Mouse (Mus musculus) limb, embryonic 14.5 days (tissue): ENCODE data around the gene Ranbp3. TPM values are rescaled to one million over a fixed set of nuclear protein-coding genes. Genes with fewer than 3 reads are reported as not detected.
A peak's percentile ranks its signal among the peaks of the same experiment; 100 is the strongest.

Experiments used
- ATAC-seq: fragments of 200-750 bp; cut with Nextera tagmentation; 2 replicates; pipeline ENCODE4 v1.8.0; 2017; ENCODE audit warnings: low read depth, moderate number of reproducible peaks, moderate TSS enrichment; ENCODE audit not compliant: low FRiP score
- DNase-seq: peaks from one replicate; pipeline ENCODE4 v3.0.0-alpha.2; 2015; ENCODE audit warnings: low spot score
- H3K27ac ChIP-seq: fragments of 300-500 bp; sonication (generic); replicated peaks from 2 replicates; pipeline ENCODE4 v1.5.1; 2014; ENCODE audit warnings: low read depth, mild to moderate bottlenecking, low read length, moderate library complexity, mixed read lengths
- H3K27me3 ChIP-seq: fragments of 300-500 bp; sonication (generic); 2 replicates; pipeline ENCODE4 v1.6.1; 2014; ENCODE audit warnings: low read length, mixed read lengths; ENCODE audit not compliant: control insufficient read depth, insufficient read depth
- H3K36me3 ChIP-seq: fragments of 300-500 bp; sonication (generic); 2 replicates; pipeline ENCODE4 v1.6.1; 2014; ENCODE audit warnings: mild to moderate bottlenecking, low read length, moderate library complexity, mixed read lengths; ENCODE audit not compliant: control insufficient read depth, insufficient read depth
- H3K4me1 ChIP-seq: fragments of 300-500 bp; sonication (generic); 2 replicates; pipeline ENCODE4 v1.6.1; 2014; ENCODE audit warnings: antibody characterized with exemption, low read length, mixed read lengths; ENCODE audit not compliant: control insufficient read depth, insufficient read depth
- H3K4me2 ChIP-seq: fragments of 300-500 bp; sonication (generic); replicated peaks from 2 replicates; pipeline ENCODE4 v1.6.1; 2014; ENCODE audit warnings: low read depth, mild to moderate bottlenecking, low read length, moderate library complexity; ENCODE audit not compliant: severe bottlenecking
- H3K4me3 ChIP-seq: fragments of 300-500 bp; sonication (generic); replicated peaks from 2 replicates; pipeline ENCODE4 v1.5.1; 2014; ENCODE audit warnings: low read length
- H3K9ac ChIP-seq: fragments of 300-500 bp; sonication (generic); 2 replicates; pipeline ENCODE4 v1.6.1; 2014; ENCODE audit warnings: mild to moderate bottlenecking, low read depth, low read length, moderate library complexity; ENCODE audit not compliant: severe bottlenecking
- H3K9me3 ChIP-seq: fragments of 300-500 bp; sonication (generic); 2 replicates; pipeline ENCODE4 v1.6.1; 2016; ENCODE audit warnings: low read length; ENCODE audit not compliant: control insufficient read depth
- POLR2A ChIP-seq: fragments of 200-500 bp; IDR thresholded peaks from 2 replicates; pipeline ENCODE4 v1.8.0; 2012; ENCODE audit warnings: inconsistent platforms, mild to moderate bottlenecking, moderate library complexity, borderline replicate concordance; ENCODE audit not compliant: insufficient read depth, insufficient read length; ENCODE audit errors: extremely low read depth
- WGBS: fragments of 180-500 bp; shearing (Covaris S2); extraction: QIAGEN DNeasy Blood & Tissue Kit; methylation state at CpG from one replicate; pipeline ENCODE4 v1.1.7; 2014; 5-methylcytosine and 5-hydroxymethylcytosine counted together
- polyA plus RNA-seq, 2 experiments: library from polyadenylated mRNA; depleted of rRNA in 1 of 2; stranded (reverse) in 1 of 2; unstranded in 1 of 2; fragments of >200 nt; fragmentation: Nextera tagmentation in 1 of 2; extraction: Ambion mirVana in 1 of 2; gene quantifications; 2 replicates each; pipeline versions ENCODE4 v1.2.1 to v1.2.3; 2012 to 2014

Gene Ranbp3
- polyA plus RNA-seq, 2 experiments = 86.3 to 139 TPM

DNA sequence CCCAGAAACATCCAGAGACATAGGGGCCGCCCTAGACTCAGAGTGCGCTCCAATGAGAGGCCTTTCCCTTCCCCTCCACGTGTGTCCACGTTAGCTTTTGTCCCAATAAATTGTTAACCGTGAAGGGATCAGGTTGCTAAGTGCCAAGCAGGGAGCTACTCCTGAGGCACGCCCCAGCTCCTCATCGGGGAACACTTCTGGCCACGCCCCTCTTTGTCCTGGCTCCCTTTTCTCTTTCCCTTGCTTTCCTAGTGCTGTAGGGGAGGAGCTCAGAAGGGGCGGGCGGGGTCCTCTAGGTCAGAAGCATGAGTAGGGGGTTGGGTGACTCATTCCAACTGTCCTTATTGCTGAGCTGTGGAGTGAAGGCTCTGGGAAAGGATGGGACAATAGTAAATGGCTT lies 8.8 kb upstream of the Ranbp3 start:
- H3K36me3 ChIP-seq = no peaks in the 10 kb centered on the region
- no peak overlapping the region for H3K27ac ChIP-seq
- no peak overlapping the region for H3K4me3 ChIP-seq
- ATAC-seq = peak; percentile 31; the same call in 1 of the 2 replicates
- H3K27me3 ChIP-seq = no peaks in the 10 kb centered on the region
- peaks cover 5% of the 10 kb centered on the region; the same call in 1 of the 2 replicates for H3K4me1 ChIP-seq
- no peak overlapping the region for H3K9ac ChIP-seq
- 0 out of 2 replicates have a peak overlapping the region, but pooled peaks have one; percentile 22 for H3K4me2 ChIP-seq
- 5% methylated on average over 10 of the region's 10 CpGs for WGBS
- no peak for TF ChIP-seq POLR2A
- no peaks in the 10 kb centered on the region for H3K9me3 ChIP-seq
- DNase-seq = no peak

DNA sequence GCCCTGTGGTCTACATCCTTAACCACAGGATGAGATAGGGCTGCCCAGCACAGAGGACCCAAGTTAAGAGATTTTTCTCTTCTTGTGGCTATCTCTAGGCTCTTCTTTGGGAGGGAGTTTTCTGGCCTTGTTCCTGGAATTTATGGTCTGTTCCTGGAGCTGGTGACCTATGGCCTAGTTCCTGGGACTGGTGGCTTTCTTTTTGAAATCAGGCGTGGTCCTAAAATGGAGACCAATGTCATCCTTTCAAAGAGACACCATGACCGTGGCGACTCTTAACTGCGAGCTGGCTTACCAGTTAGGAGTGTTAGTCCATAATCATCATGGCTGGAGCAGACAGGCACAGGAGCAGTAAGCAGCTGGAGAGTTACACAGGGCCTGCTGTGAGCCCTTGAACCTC lies 6.7 kb upstream of the Ranbp3 start:
- no peak for TF ChIP-seq POLR2A
- WGBS = 76% methylated on average over 4 of the region's 4 CpGs

DNA sequence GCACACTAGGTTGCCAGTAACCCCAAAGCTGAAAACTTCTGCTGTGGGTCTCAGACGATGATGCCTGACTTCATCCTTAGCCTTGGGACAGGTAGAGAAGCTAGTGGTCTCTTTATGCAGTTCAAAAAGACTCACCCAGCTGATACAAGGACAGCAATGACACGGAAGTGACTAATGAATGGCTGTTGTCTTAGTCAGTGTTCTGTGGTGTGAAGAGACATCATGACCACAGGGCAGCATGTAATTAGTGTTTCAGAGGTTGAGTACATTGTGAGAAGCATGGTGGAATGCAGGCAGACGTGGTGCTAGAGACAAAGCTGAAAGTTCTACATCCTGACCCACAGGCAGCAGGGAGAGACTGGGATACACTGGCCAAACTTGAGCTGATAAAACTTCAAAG lies 5.5 kb upstream of the Ranbp3 start:
- no peak for TF ChIP-seq POLR2A
- Histone ChIP-seq H3K27me3 (no peaks in the 10 kb centered on the region), H3K27ac (no peak overlapping the region), H3K4me2 (no peak overlapping the region), H3K9me3 (no peaks in the 10 kb centered on the region), H3K4me3 (no peak overlapping the region), H3K36me3 (no peaks in the 10 kb centered on the region), H3K9ac (no peak overlapping the region), H3K4me1 (peaks cover 5% of the 10 kb centered on the region; the same call in 1 of the 2 replicates)
- DNase-seq = no peak
- 71% methylated on average over 3 of the region's 3 CpGs for WGBS
- no peak for ATAC-seq

More for the DNA sequence above, 6.7 kb upstream of the Ranbp3 start:
- H3K9me3 ChIP-seq = no peaks in the 10 kb centered on the region
- H3K27me3 ChIP-seq = no peaks in the 10 kb centered on the region
- DNase-seq = no peak
- no peak overlapping the region for H3K9ac ChIP-seq
- H3K4me3 ChIP-seq = no peak overlapping the region
- H3K4me1 ChIP-seq = peaks cover 5% of the 10 kb centered on the region; the same call in 1 of the 2 replicates
- ATAC-seq = no peak
- no peak overlapping the region for H3K27ac ChIP-seq
- no peaks in the 10 kb centered on the region for H3K36me3 ChIP-seq
- no peak overlapping the region for H3K4me2 ChIP-seq

DNA sequence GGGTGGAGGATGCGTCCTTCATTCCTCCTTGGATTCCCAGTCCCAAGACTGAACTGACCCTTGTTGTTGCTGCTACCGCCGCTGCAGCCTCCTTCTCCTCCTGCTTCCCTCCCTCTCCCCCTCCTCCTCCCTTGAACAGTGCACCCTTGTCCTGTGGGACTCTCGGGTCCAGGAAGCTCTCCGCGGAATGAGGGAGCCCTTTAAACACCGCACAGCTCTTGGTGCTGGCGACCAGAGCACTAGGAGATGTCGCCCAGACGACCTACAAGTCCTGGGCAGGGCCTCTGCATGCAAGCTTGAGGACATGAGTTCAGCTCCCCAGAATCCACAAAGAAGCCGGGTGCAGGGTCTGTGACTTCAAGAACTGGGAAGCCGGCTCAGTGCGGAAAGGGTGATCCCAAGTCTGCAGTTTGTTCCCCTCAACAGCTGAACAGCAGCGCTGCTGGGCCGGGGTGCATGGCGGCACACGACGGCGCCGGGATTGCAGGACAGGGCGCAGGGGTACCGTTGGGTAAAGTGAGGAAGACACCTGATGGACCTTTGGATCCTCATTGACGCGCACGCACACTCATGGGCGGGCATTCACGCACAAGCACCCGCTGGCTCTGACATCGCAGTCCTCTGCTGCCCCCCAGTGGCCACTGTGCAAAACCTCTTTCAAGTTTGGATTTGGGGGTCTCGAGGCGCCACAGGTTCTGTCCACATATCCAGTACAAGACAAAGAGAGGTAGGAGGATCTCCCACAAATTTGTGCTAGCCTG lies 4.5 kb upstream of the Ranbp3 start:
- no peak overlapping the region for H3K27ac ChIP-seq
- H3K4me1 ChIP-seq = peaks cover 5% of the 10 kb centered on the region; the same call in 1 of the 2 replicates
- H3K4me2 ChIP-seq = peak overlapping the region; percentile 73
- no peaks in the 10 kb centered on the region for H3K36me3 ChIP-seq
- ATAC-seq (no peak), DNase-seq (peak; percentile 77)
- no peak for TF ChIP-seq POLR2A
- no peaks in the 10 kb centered on the region for H3K27me3 ChIP-seq
- H3K4me3 ChIP-seq = peak overlapping the region; percentile 36
- H3K9ac ChIP-seq = peak overlapping the region; percentile 38
- no peaks in the 10 kb centered on the region for H3K9me3 ChIP-seq
- 4% methylated on average over 31 of the region's 31 CpGs for WGBS

DNA sequence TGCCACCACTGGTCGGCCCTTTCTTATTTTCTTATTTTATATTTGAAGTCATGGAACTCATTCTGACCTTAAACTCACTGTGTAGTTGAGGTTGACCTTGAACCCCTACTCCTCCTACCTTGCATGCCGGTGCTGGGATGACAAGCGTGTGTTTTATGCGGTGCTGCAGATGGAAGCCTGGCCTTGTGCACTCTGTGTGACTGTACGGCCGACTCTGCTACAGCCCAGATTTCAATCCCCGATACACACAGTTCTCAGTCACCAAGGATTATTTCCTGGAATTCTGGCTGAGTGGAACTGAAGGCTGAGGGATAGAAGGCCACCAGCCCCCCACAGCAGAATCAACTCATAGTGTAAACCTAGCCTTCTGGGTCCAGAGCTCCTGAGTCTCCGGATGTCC lies 3.3 kb upstream of the Ranbp3 start:
- Histone ChIP-seq H3K4me1 (peaks cover 6% of the 10 kb centered on the region; the same call in 1 of the 2 replicates), H3K9me3 (no peaks in the 10 kb centered on the region), H3K36me3 (no peaks in the 10 kb centered on the region), H3K27me3 (no peaks in the 10 kb centered on the region), H3K4me2 (no peak overlapping the region), H3K4me3 (no peak overlapping the region), H3K27ac (no peak overlapping the region), H3K9ac (no peak overlapping the region)
- WGBS = 87% methylated on average over 8 of the region's 8 CpGs
- ATAC-seq (no peak), DNase-seq (no peak)
- TF ChIP-seq POLR2A = no peak
